Mouse (Mus musculus): ENCODE results near the gene St5.

- TF ChIP-seq CTCF (IDR thresholded peaks at IDR 0.05; ENCODE audit: control insufficient read depth, insufficient read depth, insufficient replicate concordance, low read depth, low read length) (no peak), POLR2A (IDR thresholded peaks at IDR 0.05; ENCODE audit: control insufficient read depth, low read depth, low read length) (no peak)
Observed at GRCm38 (mm10) chr7:109629871-109630778, 73.3 kb downstream of the St5 start.
